Mouse (Mus musculus) MEL-GATA-1-ER (cell line): Measurements from ENCODE around the gene Gm10318.
A peak's percentile ranks its signal among the peaks of the same experiment; 100 is the strongest.

Experiments
- DNase-seq: peaks from one replicate; pipeline ENCODE4 v3.0.0-alpha.2; 2012; ENCODE audit warnings: low read depth; ENCODE audit errors: extremely low read depth

The Gm10318 gene

GRCm38 (mm10) chr10:77890987-77891565 lies 38.4 kb downstream of the Gm10318 start:
- DNase-seq: no peak

- no peak for DNase-seq
Observed at GRCm38 (mm10) chr10:77895562-77895961, 42.9 kb downstream of the Gm10318 start.

GRCm38 (mm10) chr10:77900126-77900525 lies 47.5 kb downstream of the Gm10318 start:
- DNase-seq: no peak

- no peak for DNase-seq
Observed at GRCm38 (mm10) chr10:77900903-77901818, 48.5 kb downstream of the Gm10318 start.

GRCm38 (mm10) chr10:77901871-77902210 lies 49.2 kb downstream of the Gm10318 start:
- DNase-seq: no peak

GRCm38 (mm10) chr10:77902211-77902893 lies 49.7 kb downstream of the Gm10318 start, which contains the start of gene Lrrc3:
Gene Lrrc3, minus strand, starts transcription at chr10:77902536.
- DNase-seq: no peak

GRCm38 (mm10) chr10:77902894-77903715 lies 50.4 kb downstream of the Gm10318 start:
- peak; percentile 67 for DNase-seq
